Mouse (Mus musculus) lung, adult 2 months (tissue): ENCODE results near the gene Pdc. TPM values are rescaled to one million over a fixed set of nuclear protein-coding genes. Genes with fewer than 3 reads are reported as not detected.
"Not testable (repeated sequence)": the region's sequence is repeated elsewhere in the genome, so short reads cannot be mapped to it uniquely, and the experiment has no call there.

ENCODE experiments used
- DNase-seq: peaks from one replicate; pipeline ENCODE4 v3.0.0; 2022
- H3K4me1 ChIP-seq: fragments of 200-500 bp; 2 replicates; pipeline ENCODE4 v1.6.1; 2011; ENCODE audit warnings: low read length; ENCODE audit not compliant: control insufficient read depth, insufficient read depth
- H3K4me3 ChIP-seq: fragments of 200-500 bp; replicated peaks from 2 replicates; pipeline ENCODE3; 2011; ENCODE audit warnings: low read depth, mild to moderate bottlenecking, control low read depth, low read length; ENCODE audit errors: extremely low read depth
- CTCF ChIP-seq: fragments of 200-500 bp; IDR thresholded peaks from 2 replicates; pipeline ENCODE4 v1.5.1; 2011; ENCODE audit warnings: mild to moderate bottlenecking, low read length, control low read depth; ENCODE audit not compliant: insufficient read depth
- POLR2A ChIP-seq: fragments of 200-500 bp; IDR thresholded peaks from 2 replicates; pipeline ENCODE4 v1.6.1; 2011; ENCODE audit warnings: low read depth, mild to moderate bottlenecking, control low read depth, low read length, borderline replicate concordance; ENCODE audit errors: extremely low read depth
- WGBS: fragments of 180-500 bp; shearing (Covaris S2); methylation state at CpG from one replicate; pipeline ENCODE4 v1.1.7; 2018; 5-methylcytosine and 5-hydroxymethylcytosine counted together
- polyA plus RNA-seq: library from polyadenylated mRNA; depleted of rRNA; stranded (reverse); fragments of >200 nt; gene quantifications from 2 replicates; pipeline ENCODE4 v1.2.3, GENCODE M21; 2012; rRNA removed

Gene Pdc
- polyA plus RNA-seq = not detected in 2 replicates

GRCm38 (mm10) chr1:150319205-150319604 lies at the start of gene Pdc:
Gene Pdc, plus strand, starts transcription at chr1:150319417.
- H3K4me3 ChIP-seq = no peak within 1 kb of the TSS
- WGBS = 80% methylated on average over 1 of the region's 1 CpGs
- TF ChIP-seq CTCF (no peak), POLR2A (no peak)
- DNase-seq = no peak
- no peaks in the 10 kb centered on the region for H3K4me1 ChIP-seq

DNA sequence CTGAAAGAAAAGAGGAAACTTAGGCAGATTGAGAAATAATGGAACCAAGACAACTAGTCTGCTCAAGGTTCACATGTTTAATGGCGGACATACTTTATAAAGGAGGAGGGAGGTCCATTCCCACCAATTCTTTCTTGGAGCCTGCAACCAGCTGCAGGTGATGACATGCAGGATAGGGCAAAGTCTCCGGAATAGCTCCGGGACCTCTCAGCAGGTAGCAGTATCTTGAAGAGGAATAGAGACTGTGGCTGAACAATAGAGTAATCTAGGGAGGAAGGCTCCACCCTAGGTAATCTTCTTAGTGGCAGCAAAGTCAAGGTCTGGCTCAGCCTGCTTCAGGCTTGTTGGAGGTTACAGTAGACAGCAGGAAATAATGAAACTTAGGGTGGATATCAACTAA lies 25.2 kb upstream of the Pdc start:
- H3K4me1 ChIP-seq, H3K4me3 ChIP-seq, DNase-seq: not testable (repeated sequence)
- 87% methylated on average over 3 of the region's 3 CpGs for WGBS

- Histone ChIP-seq H3K4me1 (no peaks in the 10 kb centered on the region), H3K4me3 (no peak overlapping the region)
- DNase-seq = no peak
- TF ChIP-seq CTCF (no peak), POLR2A (no peak)
- 47% methylated on average over 1 of the region's 1 CpGs for WGBS
Observed at GRCm38 (mm10) chr1:150307599-150307998, 11.6 kb upstream of the Pdc start.

DNA sequence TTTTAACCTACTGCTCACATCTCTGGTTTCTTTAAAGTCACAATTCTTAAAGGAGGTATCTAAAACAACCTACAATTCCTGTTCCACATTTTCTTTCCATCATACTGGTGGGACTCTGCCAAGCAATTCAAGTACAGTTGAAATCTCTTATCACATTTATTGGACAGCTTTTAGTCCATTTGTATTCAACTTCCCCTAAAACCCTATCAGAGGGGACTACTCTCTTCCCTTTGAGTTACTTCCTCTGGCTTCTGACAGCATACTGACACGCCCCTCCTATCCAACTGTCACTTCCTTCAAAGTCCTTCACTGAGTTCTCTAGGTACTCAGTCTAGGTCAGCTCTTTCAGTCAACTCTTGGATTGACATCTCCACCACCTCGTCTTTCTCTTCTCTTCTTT lies 15.9 kb downstream of the Pdc start:
- TF ChIP-seq POLR2A (no peak), CTCF (no peak)
- H3K4me1 ChIP-seq = no peaks in the 10 kb centered on the region
- no peak overlapping the region for H3K4me3 ChIP-seq
- 62% methylated on average over 2 of the region's 2 CpGs for WGBS
- DNase-seq = no peak

- Histone ChIP-seq H3K4me3 (no peak overlapping the region), H3K4me1 (no peaks in the 10 kb centered on the region)
- WGBS = 74% methylated on average over 1 of the region's 1 CpGs
- no peak for DNase-seq
- TF ChIP-seq CTCF (no peak), POLR2A (no peak)
Observed at GRCm38 (mm10) chr1:150360864-150361263, 41.6 kb downstream of the Pdc start.

DNA sequence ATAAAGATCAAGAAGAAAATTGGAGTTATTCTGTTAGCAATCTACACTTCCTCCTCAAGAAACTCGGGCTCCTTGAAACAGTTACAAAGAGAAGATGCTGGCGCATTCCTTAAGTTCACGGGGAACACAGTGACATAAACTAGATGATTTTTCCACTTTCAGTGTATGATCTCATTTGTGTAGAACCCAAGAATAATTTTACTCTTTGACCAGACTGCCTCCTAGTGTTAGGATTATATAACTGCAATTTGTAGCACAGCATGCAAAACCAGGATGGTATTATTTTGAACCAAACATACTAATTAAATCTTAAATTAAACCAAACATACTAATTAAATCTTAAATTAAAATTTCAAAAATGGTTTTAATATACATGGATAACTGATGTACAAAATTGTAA lies 53.7 kb downstream of the Pdc start:
- Histone ChIP-seq H3K4me3 (no peak overlapping the region), H3K4me1 (no peaks in the 10 kb centered on the region)
- no peak for DNase-seq
- WGBS = 77% methylated on average over 3 of the region's 3 CpGs
- TF ChIP-seq CTCF (peak; percentile 14; the same call in 1 of the 2 replicates), POLR2A (no peak)

DNA sequence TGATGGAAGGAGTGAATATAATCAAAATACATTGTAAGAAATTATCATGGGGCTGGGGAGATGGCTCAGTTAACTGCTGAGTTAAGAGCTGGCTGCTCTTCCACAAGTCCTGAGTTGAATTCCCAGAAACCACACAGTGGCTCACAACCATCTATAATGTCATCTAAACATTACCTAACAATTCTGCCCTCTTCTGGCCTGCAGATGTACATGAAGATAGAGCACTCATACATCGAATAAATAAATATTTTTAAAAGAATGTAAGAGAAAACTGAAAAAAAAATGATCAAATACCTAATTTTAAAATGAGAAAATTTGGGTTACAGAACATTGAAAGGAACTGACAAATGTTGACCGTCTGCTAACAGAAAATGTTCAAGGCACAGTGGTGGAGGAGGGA lies 55.0 kb downstream of the Pdc start:
- WGBS = 92% methylated on average over 2 of the region's 2 CpGs
- no peaks in the 10 kb centered on the region for H3K4me1 ChIP-seq
- H3K4me3 ChIP-seq = no peak overlapping the region
- TF ChIP-seq POLR2A (no peak), CTCF (no peak)
- DNase-seq = no peak

Other genes starting within 250 kb of the Pdc start
- gene Ptgs2, start 219.4 kb upstream of the Pdc start, polyA plus RNA-seq = 2.7 and 3.4 TPM in 2 replicates
- gene Tpr, start 73.4 kb downstream of the Pdc start, polyA plus RNA-seq = 38.7 and 59.8 TPM in 2 replicates
- 5.7 and 6.5 TPM in 2 replicates for gene Odr4, start 73.7 kb downstream of the Pdc start, polyA plus RNA-seq
- gene Prg4, start 146.7 kb downstream of the Pdc start, polyA plus RNA-seq = 2.8 and 7.2 TPM in 2 replicates